Mouse (Mus musculus) right cerebral cortex, adult 18-20 months (tissue): ENCODE data around the gene Olfr707.
A peak's percentile ranks its signal among the peaks of the same experiment; 100 is the strongest.
"Not testable (repeated sequence)": the region's sequence is repeated elsewhere in the genome, so short reads cannot be mapped to it uniquely, and the experiment has no call there.

Experiments used
- DNase-seq: peaks from one replicate; pipeline ENCODE4 v3.0.0; 2022; ENCODE audit warnings: mixed read lengths

The Olfr707 gene

DNA sequence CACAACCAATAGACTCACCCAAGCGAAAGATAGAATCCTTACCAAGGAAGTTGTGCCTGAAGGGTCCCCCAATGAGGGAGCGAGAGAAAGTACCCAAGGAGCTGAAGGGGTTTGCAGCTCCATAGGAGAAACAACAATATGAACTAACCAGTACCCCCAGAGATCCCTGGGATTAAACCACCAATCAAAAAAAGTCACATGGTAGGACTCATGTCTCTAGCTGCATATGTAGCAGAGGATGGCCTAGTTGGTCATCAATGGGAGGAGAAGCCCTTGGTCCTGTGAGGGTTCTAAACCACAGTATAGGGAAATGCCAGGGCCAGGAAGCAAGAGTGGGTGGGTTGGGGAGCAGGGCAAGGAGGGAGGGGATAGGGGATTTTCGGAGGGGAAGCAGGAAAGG lies at the start of gene Olfr707:
Olfr707 (minus strand) TSS at position 101 of the 400 bp plus-strand sequence.
- not testable (repeated sequence) for DNase-seq

GRCm38 (mm10) chr7:106948212-106948611 lies 47.2 kb upstream of the Olfr707 start, which contains the start of gene Olfr710:
Gene Olfr710 (minus strand): TSS chr7:106948312.
- DNase-seq, result no peak

GRCm38 (mm10) chr7:106932119-106932518 lies 31.1 kb upstream of the Olfr707 start, which contains the start of gene Olfr709-ps1:
Gene Olfr709-ps1 (minus strand): TSS chr7:106932219.
- DNase-seq, result no peak

DNA sequence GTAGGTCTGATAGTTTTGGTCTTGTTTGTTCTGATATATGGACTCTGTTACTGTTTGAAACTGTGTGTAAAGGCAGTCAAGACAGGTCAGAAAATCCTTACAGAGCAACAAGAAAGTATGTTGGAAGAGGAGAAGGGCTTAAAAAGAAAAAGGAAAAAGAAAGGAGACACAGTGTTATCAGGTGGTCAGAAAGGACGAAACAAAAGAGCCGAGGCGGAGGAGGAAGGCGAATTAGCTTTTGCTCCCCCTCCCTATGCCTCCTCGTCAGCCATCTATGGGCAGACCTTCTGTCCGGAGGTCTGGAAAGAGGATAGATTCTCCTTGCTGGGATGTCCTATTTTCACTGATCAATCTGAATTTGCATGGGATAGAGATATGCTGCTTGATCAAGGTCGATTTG lies 19.9 kb upstream of the Olfr707 start:
- peak; percentile 0 for DNase-seq

- DNase-seq, result no peak
Measured at GRCm38 (mm10) chr7:106907676-106908075, 6.6 kb upstream of the Olfr707 start, which contains the start of gene Olfr1532-ps1. Gene Olfr1532-ps1 (plus strand): TSS chr7:106908001.

GRCm38 (mm10) chr7:106888062-106888461 lies 13.0 kb downstream of the Olfr707 start, which contains the start of gene Olfr706:
Gene Olfr706 (minus strand): TSS chr7:106888162.
- no peak for DNase-seq

DNA sequence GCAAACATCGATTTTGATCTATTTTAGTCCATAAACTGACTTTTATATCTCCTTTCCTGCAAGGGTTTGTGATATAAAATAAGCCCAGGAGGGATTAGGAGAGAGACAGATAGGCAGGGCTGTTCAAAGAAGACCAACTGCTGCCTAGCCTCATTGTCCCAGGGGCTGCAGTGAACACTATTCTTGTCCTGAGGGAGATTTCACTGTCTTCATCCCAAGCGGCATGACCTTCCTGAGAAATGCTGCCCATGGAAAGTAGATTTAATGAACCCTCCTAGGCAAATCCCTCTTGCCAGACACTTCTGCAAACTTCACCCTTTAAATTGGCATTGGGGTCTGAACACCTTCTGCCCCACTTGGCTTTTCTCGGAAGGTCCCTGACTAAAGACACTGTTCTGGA lies 24.2 kb downstream of the Olfr707 start, which contains the start of gene Olfr705:
Olfr705 (minus strand) TSS at position 101 of the 400 bp plus-strand sequence.
- DNase-seq, result no peak

- no peak for DNase-seq
Measured at GRCm38 (mm10) chr7:106862885-106863284, 38.2 kb downstream of the Olfr707 start, which contains the start of gene Olfr704. Gene Olfr704 (plus strand): TSS chr7:106863185.

DNA sequence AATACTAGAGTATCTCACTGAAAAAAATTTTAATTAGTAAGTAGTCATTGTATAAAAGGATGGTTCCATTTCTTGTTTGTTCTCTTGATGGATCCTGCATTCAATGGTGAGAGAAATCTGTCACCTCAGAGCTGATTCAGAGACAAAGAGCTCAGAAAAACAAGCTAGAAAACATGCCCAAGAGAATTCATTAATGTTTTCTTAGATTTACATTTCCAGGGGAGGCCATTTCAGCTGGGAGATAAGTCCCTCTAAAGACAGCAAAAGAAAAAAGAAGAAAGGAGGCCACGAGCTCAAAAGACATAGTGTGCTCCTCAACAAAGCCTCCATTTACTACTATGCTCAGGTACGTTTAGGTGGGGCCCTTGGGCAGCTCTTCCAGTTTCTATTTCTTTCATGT lies 58.0 kb downstream of the Olfr707 start, which contains the start of gene Olfr703:
Olfr703 (plus strand) TSS at position 301 of the 400 bp plus-strand sequence.
- DNase-seq, result no peak
